ENCODE assay signal across 13 mouse cellular contexts in genomic region chr1:121050695-121051495, GRCm38 (mm10).
A peak's percentile ranks its signal among the peaks of the same experiment; 100 is the strongest.
DNase-seq lines count a peak whose midpoint lies in the region; ATAC-seq and TF ChIP-seq lines count a peak whose summit lies in the region.
"Had no signal": no experiment of that assay in that cellular context is flagged by ENCODE, and none has a peak within 500 bp of the region (broad histone marks: within the 10 kb centered on the region; RNA-seq: fewer than 3 reads in every experiment).

No protein-coding gene starts in this region.

- no peaks in the 10 kb centered on the region for H3K9me3 ChIP-seq in embryonic facial prominence, embryonic 11.5 days (replicated peaks; ENCODE audit: control insufficient read depth, low read length)
- no peaks in the 10 kb centered on the region for H3K9me3 ChIP-seq in hindbrain, embryonic 12.5 days (replicated peaks)
- no peaks in the 10 kb centered on the region for H3K9me3 ChIP-seq in midbrain, embryonic 15.5 days
- no peaks in the 10 kb centered on the region for H3K9me3 ChIP-seq in stomach, postnatal 0 days (ENCODE audit: control insufficient read depth, low read length)
- H3K9me3 ChIP-seq: heart, embryonic 15.5 days had no signal

- no peaks in the 10 kb centered on the region for H3K36me3 ChIP-seq in embryonic facial prominence, embryonic 11.5 days (replicated peaks; ENCODE audit: control insufficient read depth, insufficient read depth, low read depth, low read length)
- H3K36me3 ChIP-seq in hindbrain, embryonic 12.5 days, result no peaks in the 10 kb centered on the region
- no peaks in the 10 kb centered on the region for H3K36me3 ChIP-seq in midbrain, embryonic 15.5 days (replicated peaks)
- H3K36me3 ChIP-seq in stomach, postnatal 0 days (ENCODE audit: control insufficient read depth, insufficient read depth, low read length), result no peaks in the 10 kb centered on the region
- H3K36me3 ChIP-seq: heart, embryonic 15.5 days had no signal

- no peak overlapping the region for H3K4me2 ChIP-seq in embryonic facial prominence, embryonic 11.5 days (ENCODE audit: low read depth, low read length)
- no peak overlapping the region for H3K4me2 ChIP-seq in hindbrain, embryonic 12.5 days (replicated peaks)
- no peak overlapping the region for H3K4me2 ChIP-seq in midbrain, embryonic 15.5 days
- H3K4me2 ChIP-seq in stomach, postnatal 0 days (replicated peaks; ENCODE audit: low read depth), result no peak overlapping the region
- H3K4me2 ChIP-seq: heart, embryonic 15.5 days had no signal

- intact Hi-C loops in left cerebral cortex, postnatal 4 days (cut with DNase I), result no loop called here

- TF ChIP-seq EP300 in stomach, postnatal 0 days (optimal IDR thresholded peaks at IDR 0.05), result no peak

- no peak overlapping the region for H3K27ac ChIP-seq in embryonic facial prominence, embryonic 11.5 days (replicated peaks; ENCODE audit: low read depth, low read length)
- H3K27ac ChIP-seq in hindbrain, embryonic 12.5 days, result no peak overlapping the region
- no peak overlapping the region for H3K27ac ChIP-seq in midbrain, embryonic 15.5 days
- no peak overlapping the region for H3K27ac ChIP-seq in stomach, postnatal 0 days (replicated peaks)
- H3K27ac ChIP-seq: heart, embryonic 15.5 days had no signal

- H3K4me3 ChIP-seq in embryonic facial prominence, embryonic 11.5 days (ENCODE audit: low read depth, low read length), result no peak overlapping the region
- no peak overlapping the region for H3K4me3 ChIP-seq in hindbrain, embryonic 12.5 days
- H3K4me3 ChIP-seq in midbrain, embryonic 15.5 days, result no peak overlapping the region
- no peak overlapping the region for H3K4me3 ChIP-seq in stomach, postnatal 0 days (ENCODE audit: low read depth, low read length)
- H3K4me3 ChIP-seq: heart, embryonic 15.5 days had no signal

- H3K4me1 ChIP-seq in embryonic facial prominence, embryonic 11.5 days (ENCODE audit: control insufficient read depth, insufficient read depth, low read length), result no peaks in the 10 kb centered on the region
- H3K4me1 ChIP-seq in hindbrain, embryonic 12.5 days, result peaks cover 20% of the 10 kb centered on the region
- H3K4me1 ChIP-seq in midbrain, embryonic 15.5 days, result peaks cover 13% of the 10 kb centered on the region
- H3K4me1 ChIP-seq in stomach, postnatal 0 days (replicated peaks; ENCODE audit: control insufficient read depth, insufficient read depth), result no peaks in the 10 kb centered on the region
- H3K4me1 ChIP-seq: heart, embryonic 15.5 days had no signal

- no peak for TF ChIP-seq POLR2A in brain, embryonic 14.5 days (IDR thresholded peaks at IDR 0.05; ENCODE audit: borderline replicate concordance, extremely low read depth, insufficient read depth, insufficient read length, poor library complexity, severe bottlenecking)

- TF ChIP-seq CTCF in brain, embryonic 14.5 days (IDR thresholded peaks at IDR 0.05; ENCODE audit: borderline replicate concordance, extremely low read depth, insufficient read depth, insufficient read length), result no peak
- no peak for TF ChIP-seq CTCF in stomach, postnatal 0 days (IDR thresholded peaks at IDR 0.05; ENCODE audit: low read depth)

- H3K27me3 ChIP-seq in embryonic facial prominence, embryonic 11.5 days (ENCODE audit: control insufficient read depth, insufficient read depth, low read length), result peaks cover 4% of the 10 kb centered on the region; the same call in 1 of the 2 replicates
- peaks cover 78% of the 10 kb centered on the region for H3K27me3 ChIP-seq in hindbrain, embryonic 12.5 days
- H3K27me3 ChIP-seq in midbrain, embryonic 15.5 days (replicated peaks), result peaks cover 16% of the 10 kb centered on the region
- H3K27me3 ChIP-seq in stomach, postnatal 0 days (ENCODE audit: control insufficient read depth, insufficient read depth, low read length), result no peaks in the 10 kb centered on the region
- H3K27me3 ChIP-seq: CH12.LX had no signal

- 0 out of 2 replicates have a peak, but pooled peaks have one; percentile 68 for ATAC-seq in embryonic facial prominence, embryonic 11.5 days (replicated peaks; ENCODE audit: insufficient number of reproducible peaks, low FRiP score, low TSS enrichment, low read depth)
- peak; percentile 91 for ATAC-seq in hindbrain, embryonic 12.5 days (ENCODE audit: low FRiP score)
- peak; percentile 65 for ATAC-seq in midbrain, embryonic 15.5 days (replicated peaks)
- no peak for ATAC-seq in stomach, postnatal 0 days (ENCODE audit: low FRiP score, low TSS enrichment)
- no peak for ATAC-seq in granulocyte monocyte progenitor cell, adult 5-6 weeks (replicated peaks; ENCODE audit: poor library complexity, severe bottlenecking)

- WGBS in embryonic facial prominence, embryonic 11.5 days, result 27% methylated on average over 12 of the region's 12 CpGs
- WGBS in hindbrain, embryonic 12.5 days, result 22% methylated on average over 12 of the region's 12 CpGs
- 17% methylated on average over 9 of the region's 12 CpGs for WGBS in midbrain, embryonic 15.5 days
- WGBS in stomach, postnatal 0 days, result 22% methylated on average over 12 of the region's 12 CpGs

- no peak overlapping the region for H3K9ac ChIP-seq in embryonic facial prominence, embryonic 11.5 days (replicated peaks; ENCODE audit: low read length)
- no peak overlapping the region for H3K9ac ChIP-seq in hindbrain, embryonic 12.5 days
- no peak overlapping the region for H3K9ac ChIP-seq in midbrain, embryonic 15.5 days
- H3K9ac ChIP-seq in stomach, postnatal 0 days (ENCODE audit: low read length), result no peak overlapping the region
- H3K9ac ChIP-seq: heart, embryonic 15.5 days had no signal

- DNase-seq in brain, embryonic 14.5 days (ENCODE audit: low read depth), result peak; percentile 84
- DNase-seq in embryonic facial prominence, embryonic 11.5 days (ENCODE audit: low spot score), result no peak
- no peak for DNase-seq in left cerebral cortex, postnatal 4 days
- DNase-seq in stomach, postnatal 0 days (ENCODE audit: low spot score), result no peak
- DNase-seq in adrenal gland, postnatal 4 days (ENCODE audit: low spot score in 2 of 2), result no peak
- DNase-seq: cerebellum, postnatal 36 days; kidney, postnatal 10 days; lung, adult 18-20 months had no signal

Comparison
In these comparisons a context has a peak if more than half of its experiments do, and no peak if none do; other contexts are left out.
1. ATAC-seq: peak in embryonic facial prominence, embryonic 11.5 days (single experiment), hindbrain, embryonic 12.5 days (single experiment) and midbrain, embryonic 15.5 days (single experiment); none in stomach, postnatal 0 days (single experiment) and granulocyte monocyte progenitor cell, adult 5-6 weeks (single experiment).